Mouse (Mus musculus): ENCODE measurements at regions not wholly inside any gene's neighbourhood (a gene's known extent, or its start where the extent isn't known, plus 50 kb on each side); places are given as distances from the start of the nearest gene placed in this dataset.
A peak's percentile ranks its signal among the peaks of the same experiment; 100 is the strongest.

- no peak for ATAC-seq
These were observed 85.4 kb downstream of the Rpap3 start for GRCm38 (mm10) chr15:97620261-97620660.

- no peak for ATAC-seq
These were observed 85.9 kb downstream of the Rpap3 start for GRCm38 (mm10) chr15:97619764-97620163.

- ATAC-seq = no peak
These were observed 93.3 kb downstream of the Rpap3 start for GRCm38 (mm10) chr15:97612325-97612724.

GRCm38 (mm10) chr15:97610767-97611166 lies 94.9 kb downstream of the Rpap3 start:
- no peak for ATAC-seq

GRCm38 (mm10) chr15:97609496-97609895 lies 96.1 kb downstream of the Rpap3 start:
- no peak for ATAC-seq

- ATAC-seq = no peak
These were observed 97.0 kb downstream of the Rpap3 start for GRCm38 (mm10) chr15:97608651-97609050.

- no peak for ATAC-seq
These were observed 97.9 kb downstream of the Rpap3 start for GRCm38 (mm10) chr15:97607617-97608206.

DNA sequence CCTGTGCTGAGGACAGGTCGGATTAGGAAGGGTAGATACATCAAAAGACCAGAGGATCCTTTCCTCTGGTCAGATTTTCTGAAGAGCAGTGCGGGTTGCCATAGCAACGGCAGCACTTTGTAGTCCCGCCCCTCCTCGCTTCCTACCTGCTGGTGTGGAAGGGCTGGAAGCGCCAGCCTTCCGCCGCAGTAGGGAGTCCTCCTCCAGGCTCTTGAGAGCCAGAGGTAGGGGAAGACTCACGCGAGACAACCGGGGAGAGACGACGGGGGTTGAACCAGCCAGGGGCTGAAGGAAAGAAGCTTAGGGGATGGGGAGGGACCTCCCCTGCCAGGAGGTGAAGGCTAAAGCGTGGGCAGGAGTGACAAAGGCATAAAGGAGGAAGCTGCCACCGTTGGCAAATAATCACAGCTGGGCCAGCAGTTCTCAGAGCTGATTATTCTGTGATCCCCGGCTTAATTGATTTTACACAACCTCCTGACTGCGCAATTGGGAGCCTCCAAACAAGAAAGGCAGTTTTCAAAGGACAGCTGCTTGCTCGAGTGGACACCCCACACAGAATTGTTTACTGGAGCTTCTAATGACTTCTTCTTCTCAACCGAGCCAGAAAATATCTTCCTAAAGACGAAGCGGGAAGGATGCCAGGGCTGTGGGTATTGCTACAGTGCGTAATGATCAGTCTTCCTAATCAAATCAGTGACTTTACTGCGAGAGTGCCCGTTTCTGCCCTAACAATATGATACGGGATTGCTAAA lies 98.8 kb downstream of the Rpap3 start:
- ATAC-seq = peak; percentile 85

DNA sequence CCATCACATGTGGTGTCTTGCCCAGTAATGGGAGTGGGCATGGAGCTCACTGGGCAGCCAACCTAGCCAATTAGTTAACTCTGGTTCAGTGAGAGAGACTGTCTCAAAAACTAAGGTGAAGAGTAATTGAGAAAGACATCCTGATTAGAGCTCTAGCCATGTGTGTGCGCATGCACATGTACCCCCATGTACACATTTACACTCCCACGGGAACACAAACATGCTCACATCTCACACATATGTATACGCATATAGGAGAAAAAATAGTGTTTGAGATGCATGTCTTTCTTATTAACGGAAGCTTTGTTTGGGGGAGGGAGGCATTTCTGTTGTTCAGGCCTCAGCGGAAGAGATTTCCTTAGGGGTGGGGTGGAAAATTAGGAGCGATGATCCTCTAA lies 99.4 kb downstream of the Rpap3 start:
- ATAC-seq = no peak

GRCm38 (mm10) chr15:97605791-97606190 lies 99.8 kb downstream of the Rpap3 start:
- peak; percentile 52 for ATAC-seq

GRCm38 (mm10) chr15:97603492-97603891 lies 102.1 kb downstream of the Rpap3 start:
- no peak for ATAC-seq

GRCm38 (mm10) chr15:97598270-97598669 lies 107.4 kb downstream of the Rpap3 start:
- no peak for ATAC-seq

DNA sequence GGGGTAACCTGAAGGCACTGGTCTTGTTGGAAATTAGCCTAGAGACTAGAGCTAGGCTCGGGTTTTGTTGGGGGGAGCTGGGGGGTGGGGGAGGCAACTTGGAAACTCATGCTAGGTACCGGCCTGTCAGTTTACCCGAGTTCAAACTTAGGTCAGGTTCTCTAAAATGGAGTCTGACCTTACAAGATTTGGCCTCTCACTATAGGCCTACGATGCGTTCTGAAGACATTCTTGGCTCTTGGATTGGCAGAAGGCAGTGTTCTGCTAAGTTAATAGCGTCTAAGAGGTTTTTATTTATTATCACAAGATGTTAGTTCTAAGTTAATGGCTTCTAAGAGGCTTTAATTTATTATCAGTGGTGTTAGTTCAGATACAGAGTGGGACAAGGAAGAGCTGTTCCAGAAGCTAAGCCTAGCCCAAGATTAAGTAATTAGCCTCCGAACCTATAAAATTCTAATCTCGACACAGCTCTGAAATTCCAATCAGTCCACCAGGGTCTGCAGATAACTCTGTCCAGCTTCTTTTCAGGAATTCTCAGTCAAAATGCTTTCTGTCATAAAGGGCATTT lies 109.0 kb downstream of the Rpap3 start:
- no peak for ATAC-seq

- no peak for ATAC-seq
These were observed 110.3 kb downstream of the Rpap3 start for GRCm38 (mm10) chr15:97595284-97595796.

- no peak for ATAC-seq
These were observed 111.6 kb downstream of the Rpap3 start for GRCm38 (mm10) chr15:97593781-97594600.

DNA sequence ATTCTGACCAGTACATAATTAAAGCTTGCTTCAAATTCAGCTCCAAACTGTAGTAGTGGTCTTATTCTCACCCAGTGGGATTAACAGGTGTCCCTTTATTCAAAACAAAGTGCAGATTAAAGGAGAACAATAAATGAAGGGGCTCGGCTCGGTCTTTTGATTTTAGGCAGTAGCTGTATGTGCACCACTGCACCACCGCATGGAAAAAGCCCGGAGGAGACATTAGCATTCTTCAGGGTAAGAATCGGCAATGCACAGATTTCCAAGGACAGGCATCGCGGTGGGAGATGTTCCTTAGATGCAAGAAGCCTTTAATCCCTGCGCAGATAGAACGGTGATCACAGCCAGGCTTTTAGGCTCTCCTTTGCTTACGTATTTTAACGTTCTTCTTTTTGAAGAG lies 112.8 kb downstream of the Rpap3 start:
- ATAC-seq = no peak

- ATAC-seq = no peak
These were observed 114.2 kb downstream of the Rpap3 start for GRCm38 (mm10) chr15:97591406-97591805.

DNA sequence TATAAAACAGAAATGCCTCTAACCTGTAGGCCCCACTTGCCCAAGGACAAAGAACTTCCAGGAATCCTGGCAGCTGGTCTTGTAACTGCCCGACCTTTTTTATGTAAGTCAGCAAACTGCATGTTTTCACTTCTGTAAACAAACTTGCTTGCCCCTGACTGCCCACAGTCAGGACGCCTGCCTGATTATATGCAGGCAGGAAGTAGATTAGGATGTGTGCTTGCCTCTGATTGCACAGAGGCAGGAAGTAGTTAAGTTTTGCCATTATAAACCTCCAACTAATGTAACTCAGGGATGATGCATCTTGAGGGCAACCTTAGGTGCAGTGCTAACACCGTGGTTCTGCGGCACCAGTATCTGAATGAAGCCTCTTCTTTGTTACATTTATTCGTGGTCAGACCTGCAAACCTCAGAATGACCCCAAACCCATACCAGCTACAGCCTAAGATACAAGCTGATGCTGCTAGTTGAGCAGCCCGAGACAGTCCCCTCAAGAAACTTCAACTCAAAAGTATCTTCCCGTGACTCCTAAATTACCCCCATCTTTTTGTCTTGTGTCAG lies 114.8 kb downstream of the Rpap3 start:
- peak; percentile 32 for ATAC-seq

DNA sequence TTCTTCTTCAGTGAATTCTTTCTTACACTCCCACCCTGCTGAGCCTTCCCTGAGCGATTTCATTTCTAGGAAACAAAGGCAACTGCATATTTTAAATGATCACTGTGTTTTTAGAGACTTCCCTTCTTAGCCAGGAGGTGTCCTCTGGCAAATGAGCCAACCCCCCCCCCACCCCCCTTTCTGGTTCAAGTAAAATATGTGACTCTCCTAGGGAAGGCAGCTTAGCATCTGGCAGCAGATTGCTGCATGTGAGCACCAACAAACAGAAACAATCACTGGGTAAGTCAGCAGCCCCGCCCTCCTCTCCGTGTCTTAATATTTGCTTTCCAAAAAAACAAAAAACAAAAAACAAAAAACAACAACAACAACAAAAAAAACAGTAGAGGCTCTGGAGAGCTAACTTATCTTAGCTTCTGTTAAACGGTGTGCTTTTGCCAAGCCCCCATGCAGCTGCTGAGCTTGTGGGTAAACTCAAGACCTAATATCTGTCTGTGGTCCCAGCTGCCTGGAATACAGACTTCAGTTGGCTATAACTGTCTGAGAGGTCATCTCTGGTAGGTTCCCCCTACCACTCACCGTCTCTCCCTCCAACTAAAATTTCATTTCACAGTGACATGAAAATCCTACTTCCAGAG lies 117.9 kb downstream of the Rpap3 start:
- ATAC-seq = no peak

- peak; percentile 37 for ATAC-seq
These were observed 123.9 kb downstream of the Rpap3 start for GRCm38 (mm10) chr15:97581724-97582154.

DNA sequence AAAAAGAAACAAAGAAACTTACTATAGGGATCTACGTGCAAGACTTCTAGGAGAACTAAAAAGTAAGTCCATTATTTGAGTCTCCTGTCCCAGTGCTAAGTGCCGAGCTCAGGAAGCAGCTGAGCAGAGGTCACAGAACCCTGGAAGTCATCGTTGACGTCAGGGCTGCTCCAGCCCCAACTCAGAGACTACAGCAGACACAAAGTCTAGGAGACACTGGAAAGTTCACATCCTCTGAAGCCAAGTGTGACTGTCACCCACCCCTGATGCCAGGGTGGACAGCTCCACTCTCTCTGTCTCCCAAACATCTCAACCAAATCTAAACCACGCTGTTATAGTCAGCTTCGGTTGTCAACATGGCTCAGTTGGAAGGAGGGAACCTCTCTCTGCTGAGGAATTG lies 124.9 kb downstream of the Rpap3 start:
- no peak for ATAC-seq

DNA sequence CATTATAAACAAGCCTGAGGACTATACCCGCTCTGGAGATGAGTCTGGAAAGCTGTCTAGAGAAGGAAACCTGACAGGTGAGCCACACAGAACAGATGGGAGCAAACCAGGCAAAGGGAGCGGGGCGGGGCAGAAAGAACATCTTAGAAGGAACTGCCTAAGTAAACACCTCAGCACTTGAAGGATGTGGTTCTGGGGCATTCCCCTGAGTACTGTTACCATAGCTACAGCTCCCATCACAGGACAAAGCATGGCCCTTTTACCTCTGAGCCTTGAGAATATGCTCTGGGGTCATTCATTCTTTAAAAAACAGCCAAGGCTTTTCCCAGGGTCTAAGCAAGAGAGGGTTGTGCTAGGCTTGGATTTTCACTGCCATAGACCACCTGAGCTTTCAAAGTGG lies 127.6 kb downstream of the Rpap3 start:
- peak; percentile 95 for ATAC-seq

Measured in activated CD4-positive, CD25-positive, alpha-beta regulatory T cell, adult 4 months (primary cell).